Mouse (Mus musculus): Measurements from ENCODE around the gene Batf. TPM values are rescaled to one million over a fixed set of nuclear protein-coding genes. Genes with fewer than 3 reads are reported as not detected.
A peak's percentile ranks its signal among the peaks of the same experiment; 100 is the strongest.

Gene Batf
- polyA plus RNA-seq, 1 experiment from 2014 or later = 4.0 TPM

DNA sequence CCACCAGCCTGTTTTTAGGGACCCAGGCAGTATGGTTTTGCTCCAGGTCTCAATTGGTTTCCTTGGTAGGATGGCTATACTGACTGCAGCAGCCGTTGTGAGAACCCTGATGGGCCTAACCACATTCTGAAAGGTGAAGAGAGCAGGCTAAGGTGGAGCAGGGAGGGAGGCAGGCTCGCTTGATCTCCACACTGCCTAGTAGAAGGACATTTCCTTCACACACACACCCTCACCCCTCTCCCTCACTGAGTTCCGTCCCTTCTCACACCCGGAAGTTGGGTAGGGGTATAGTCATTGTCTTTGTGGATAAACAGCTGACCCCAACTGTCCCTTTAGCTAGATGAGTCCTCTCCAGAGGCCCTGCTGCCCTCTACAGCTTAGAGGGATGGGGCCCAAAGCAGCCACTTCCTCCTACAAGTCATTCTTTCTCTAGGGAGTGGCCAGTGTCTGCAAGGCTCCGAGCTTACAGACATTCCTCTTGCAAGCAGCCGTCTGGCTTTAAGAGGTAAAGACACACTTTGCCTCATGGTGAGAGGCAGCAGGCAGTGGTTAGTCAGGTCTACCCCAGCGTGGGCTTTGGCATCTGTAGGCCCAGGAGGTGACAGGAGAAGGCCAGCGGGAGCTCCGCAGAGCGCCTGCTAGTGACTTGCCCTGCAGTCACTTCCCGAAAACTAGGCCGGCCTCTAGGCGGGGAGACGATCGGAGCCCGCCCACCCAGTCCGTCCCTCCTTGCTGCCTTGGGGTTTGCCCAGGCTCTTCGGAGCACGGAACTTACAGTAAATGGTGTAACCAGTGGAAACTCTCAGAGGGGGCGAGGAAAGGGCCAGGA, 18.7 kb downstream of the Batf start:
- peak; percentile 81 for ATAC-seq (ENCODE audit: insufficient number of reproducible peaks, low FRiP score)

GRCm38 (mm10) chr12:85705831-85706530, 19.5 kb downstream of the Batf start:
- Histone ChIP-seq H3K27me3 (replicated peaks) (no peaks in the 10 kb centered on the region), H3K4me3 (peak overlapping the region; percentile 51), H3K4me2 (peak overlapping the region; percentile 88), H3K4me1 (replicated peaks) (peaks cover 18% of the 10 kb centered on the region), H3K9ac (peak overlapping the region; percentile 74), H3K36me3 (no peaks in the 10 kb centered on the region), H3K9me3 (replicated peaks) (no peaks in the 10 kb centered on the region), H3K27ac (ENCODE audit: poor library complexity, severe bottlenecking) (peak overlapping the region; percentile 68)
- 21% methylated on average over 17 of the region's 17 CpGs for WGBS
- ATAC-seq (ENCODE audit: insufficient number of reproducible peaks, low FRiP score) = no peak; the same call in 1 of the 2 replicates

More for the DNA sequence above, 18.7 kb downstream of the Batf start:
- Histone ChIP-seq H3K9ac (peak overlapping the region; percentile 74), H3K4me3 (peak overlapping the region; percentile 51), H3K27me3 (replicated peaks) (no peaks in the 10 kb centered on the region), H3K27ac (ENCODE audit: poor library complexity, severe bottlenecking) (peak overlapping the region; percentile 68), H3K9me3 (replicated peaks) (no peaks in the 10 kb centered on the region), H3K4me1 (replicated peaks) (peaks cover 18% of the 10 kb centered on the region), H3K4me2 (peak overlapping the region; percentile 88), H3K36me3 (no peaks in the 10 kb centered on the region)
- WGBS = 8% methylated on average over 20 of the region's 20 CpGs

- 63% methylated on average over 4 of the region's 4 CpGs for WGBS
- H3K4me1 ChIP-seq (replicated peaks) = peaks cover 18% of the 10 kb centered on the region
- no peaks in the 10 kb centered on the region for H3K36me3 ChIP-seq
- no peak for ATAC-seq (ENCODE audit: insufficient number of reproducible peaks, low FRiP score)
- no peaks in the 10 kb centered on the region for H3K9me3 ChIP-seq (replicated peaks)
- H3K9ac ChIP-seq = no peak overlapping the region
- no peak overlapping the region for H3K4me3 ChIP-seq
- no peak overlapping the region for H3K27ac ChIP-seq (ENCODE audit: poor library complexity, severe bottlenecking)
- H3K4me2 ChIP-seq = no peak overlapping the region
- no peaks in the 10 kb centered on the region for H3K27me3 ChIP-seq (replicated peaks)
Measured at GRCm38 (mm10) chr12:85706906-85707305, 20.4 kb downstream of the Batf start.

- no peak for ATAC-seq (ENCODE audit: insufficient number of reproducible peaks, low FRiP score)
- Histone ChIP-seq H3K36me3 (no peaks in the 10 kb centered on the region), H3K27me3 (replicated peaks) (no peaks in the 10 kb centered on the region), H3K4me1 (replicated peaks) (peaks cover 18% of the 10 kb centered on the region), H3K27ac (ENCODE audit: poor library complexity, severe bottlenecking) (no peak overlapping the region), H3K9ac (no peak overlapping the region), H3K4me3 (no peak overlapping the region), H3K4me2 (no peak overlapping the region), H3K9me3 (replicated peaks) (no peaks in the 10 kb centered on the region)
- 85% methylated on average over 11 of the region's 11 CpGs for WGBS
Measured at GRCm38 (mm10) chr12:85707391-85707790, 20.9 kb downstream of the Batf start.

GRCm38 (mm10) chr12:85708556-85708955, 22.1 kb downstream of the Batf start:
- Histone ChIP-seq H3K4me2 (no peak overlapping the region), H3K27ac (ENCODE audit: poor library complexity, severe bottlenecking) (no peak overlapping the region), H3K27me3 (replicated peaks) (no peaks in the 10 kb centered on the region), H3K9ac (no peak overlapping the region), H3K4me1 (replicated peaks) (peaks cover 18% of the 10 kb centered on the region), H3K4me3 (no peak overlapping the region), H3K36me3 (no peaks in the 10 kb centered on the region), H3K9me3 (replicated peaks) (no peaks in the 10 kb centered on the region)
- no peak for ATAC-seq (ENCODE audit: insufficient number of reproducible peaks, low FRiP score)
- 84% methylated on average over 12 of the region's 12 CpGs for WGBS

- H3K36me3 ChIP-seq = no peaks in the 10 kb centered on the region
- ATAC-seq (ENCODE audit: insufficient number of reproducible peaks, low FRiP score) = no peak
- 79% methylated on average over 7 of the region's 7 CpGs for WGBS
- no peak overlapping the region for H3K4me3 ChIP-seq
- H3K4me1 ChIP-seq (replicated peaks) = peaks cover 5% of the 10 kb centered on the region
- no peak overlapping the region for H3K4me2 ChIP-seq
- no peaks in the 10 kb centered on the region for H3K27me3 ChIP-seq (replicated peaks)
- H3K9ac ChIP-seq = no peak overlapping the region
- H3K9me3 ChIP-seq (replicated peaks) = no peaks in the 10 kb centered on the region
- H3K27ac ChIP-seq (ENCODE audit: poor library complexity, severe bottlenecking) = no peak overlapping the region
Measured at GRCm38 (mm10) chr12:85710695-85711094, 24.2 kb downstream of the Batf start.

DNA sequence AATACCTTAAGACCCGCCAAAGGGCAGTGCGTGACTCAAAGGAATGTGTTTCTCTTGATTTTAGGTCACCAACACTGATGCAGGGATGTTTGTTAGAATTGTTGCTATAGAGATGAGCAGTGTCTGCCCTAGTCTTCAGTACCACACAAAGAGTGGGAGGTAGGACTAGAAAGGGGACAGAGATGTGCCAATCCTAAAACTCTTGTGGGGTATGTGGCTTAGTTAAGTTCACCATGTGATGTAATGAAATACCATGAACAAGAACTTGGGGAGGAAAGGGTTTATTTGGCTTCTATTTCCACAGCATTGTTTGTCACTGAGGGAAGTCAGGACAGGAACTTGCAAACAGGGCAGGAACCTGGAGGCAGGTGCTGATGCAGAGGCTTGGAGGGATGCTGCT, 26.1 kb downstream of the Batf start:
- no peak overlapping the region for H3K4me2 ChIP-seq
- H3K4me1 ChIP-seq (replicated peaks) = no peaks in the 10 kb centered on the region
- H3K4me3 ChIP-seq = no peak overlapping the region
- no peak overlapping the region for H3K9ac ChIP-seq
- no peak overlapping the region for H3K27ac ChIP-seq (ENCODE audit: poor library complexity, severe bottlenecking)
- no peaks in the 10 kb centered on the region for H3K27me3 ChIP-seq (replicated peaks)
- H3K36me3 ChIP-seq = no peaks in the 10 kb centered on the region
- 82% methylated on average over 2 of the region's 2 CpGs for WGBS
- no peak for ATAC-seq (ENCODE audit: insufficient number of reproducible peaks, low FRiP score)
- no peaks in the 10 kb centered on the region for H3K9me3 ChIP-seq (replicated peaks)

GRCm38 (mm10) chr12:85714126-85714525, 27.7 kb downstream of the Batf start:
- Histone ChIP-seq H3K4me3 (no peak overlapping the region), H3K27ac (ENCODE audit: poor library complexity, severe bottlenecking) (no peak overlapping the region), H3K9ac (no peak overlapping the region), H3K36me3 (no peaks in the 10 kb centered on the region), H3K4me2 (no peak overlapping the region), H3K4me1 (replicated peaks) (no peaks in the 10 kb centered on the region), H3K27me3 (replicated peaks) (no peaks in the 10 kb centered on the region), H3K9me3 (replicated peaks) (no peaks in the 10 kb centered on the region)
- ATAC-seq (ENCODE audit: insufficient number of reproducible peaks, low FRiP score) = no peak
- 90% methylated on average over 5 of the region's 5 CpGs for WGBS

GRCm38 (mm10) chr12:85725306-85725705, 38.8 kb downstream of the Batf start:
- no peak for ATAC-seq (ENCODE audit: insufficient number of reproducible peaks, low FRiP score)
- peaks cover 15% of the 10 kb centered on the region for H3K4me1 ChIP-seq (replicated peaks)
- H3K9ac ChIP-seq = no peak overlapping the region
- 0 out of 2 replicates have a peak, but pooled peaks cover 4% of the 10 kb centered on the region for H3K27me3 ChIP-seq (replicated peaks)
- no peaks in the 10 kb centered on the region for H3K36me3 ChIP-seq
- H3K9me3 ChIP-seq (replicated peaks) = no peaks in the 10 kb centered on the region
- no peak overlapping the region for H3K27ac ChIP-seq (ENCODE audit: poor library complexity, severe bottlenecking)
- H3K4me2 ChIP-seq = 0 out of 2 replicates have a peak overlapping the region, but pooled peaks have one; percentile 2
- no peak overlapping the region for H3K4me3 ChIP-seq
- WGBS = 45% methylated on average over 4 of the region's 4 CpGs

- no peaks in the 10 kb centered on the region for H3K9me3 ChIP-seq (replicated peaks)
- 0 out of 2 replicates have a peak, but pooled peaks cover 4% of the 10 kb centered on the region for H3K27me3 ChIP-seq (replicated peaks)
- peaks cover 15% of the 10 kb centered on the region for H3K4me1 ChIP-seq (replicated peaks)
- ATAC-seq (ENCODE audit: insufficient number of reproducible peaks, low FRiP score) = no peak
- no peak overlapping the region for H3K9ac ChIP-seq
- whole genome bisulfite sequencing = 29% methylated on average over 6 of the region's 6 CpGs
- H3K4me3 ChIP-seq = no peak overlapping the region
- H3K4me2 ChIP-seq = no peak overlapping the region
- H3K27ac ChIP-seq (ENCODE audit: poor library complexity, severe bottlenecking) = no peak overlapping the region
- no peaks in the 10 kb centered on the region for H3K36me3 ChIP-seq
Measured at GRCm38 (mm10) chr12:85726729-85727397, 40.4 kb downstream of the Batf start.

DNA sequence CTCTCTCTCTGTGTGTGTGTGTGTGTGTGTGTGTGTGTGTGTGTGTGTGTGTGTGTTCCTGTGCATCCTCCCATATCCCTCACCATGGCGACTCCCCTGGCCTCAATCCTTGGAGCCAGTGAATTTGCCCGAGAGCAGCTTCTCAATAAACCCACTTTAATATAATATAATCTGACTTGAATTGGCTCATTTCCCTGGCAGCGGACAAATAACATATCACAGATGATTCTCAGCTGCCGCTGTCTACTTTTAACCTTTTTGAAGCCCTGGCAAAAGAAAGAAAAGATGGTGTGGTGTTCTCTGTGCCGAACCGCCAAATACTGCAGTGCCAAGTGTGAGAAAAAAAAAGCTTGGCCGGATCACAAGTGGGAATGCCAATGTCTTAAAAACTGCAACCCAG, 41.7 kb downstream of the Batf start:
- no peak overlapping the region for H3K27ac ChIP-seq (ENCODE audit: poor library complexity, severe bottlenecking)
- H3K27me3 ChIP-seq (replicated peaks) = 0 out of 2 replicates have a peak, but pooled peaks cover 4% of the 10 kb centered on the region
- H3K9me3 ChIP-seq (replicated peaks) = 0 out of 2 replicates have a peak, but pooled peaks cover under 1% of the 10 kb centered on the region
- H3K4me1 ChIP-seq (replicated peaks) = peaks cover 15% of the 10 kb centered on the region
- 83% methylated on average over 7 of the region's 7 CpGs for WGBS
- no peak overlapping the region for H3K4me2 ChIP-seq
- no peak overlapping the region for H3K4me3 ChIP-seq
- no peak overlapping the region for H3K9ac ChIP-seq
- ATAC-seq (ENCODE audit: insufficient number of reproducible peaks, low FRiP score) = no peak
- no peaks in the 10 kb centered on the region for H3K36me3 ChIP-seq

Measured in heart, embryonic 12.5 days (tissue).